Mouse (Mus musculus) heart, postnatal 25 days (tissue): ENCODE measurements around the gene Smpd3. TPM values are rescaled to one million over a fixed set of nuclear protein-coding genes. Genes with fewer than 3 reads are reported as not detected.
A peak's percentile ranks its signal among the peaks of the same experiment; 100 is the strongest.

Experiments
- DNase-seq: peaks from one replicate; pipeline ENCODE4 v3.0.0; 2022; ENCODE audit warnings: low spot score
- intact Hi-C: fragments of 180-260 bp; cut with DNase I; formaldehyde crosslinking; loops from one replicate; pipeline ENCODE4 v1.15.1; 2025
- total RNA-seq, 2 experiments: library from RNA; stranded (reverse); gene quantifications; 2 replicates each; pipeline ENCODE4 v1.2.3; 2021

The Smpd3 gene
- total RNA-seq, 2 experiments from 2014 or later: 3.6 to 4.9 TPM

DNA sequence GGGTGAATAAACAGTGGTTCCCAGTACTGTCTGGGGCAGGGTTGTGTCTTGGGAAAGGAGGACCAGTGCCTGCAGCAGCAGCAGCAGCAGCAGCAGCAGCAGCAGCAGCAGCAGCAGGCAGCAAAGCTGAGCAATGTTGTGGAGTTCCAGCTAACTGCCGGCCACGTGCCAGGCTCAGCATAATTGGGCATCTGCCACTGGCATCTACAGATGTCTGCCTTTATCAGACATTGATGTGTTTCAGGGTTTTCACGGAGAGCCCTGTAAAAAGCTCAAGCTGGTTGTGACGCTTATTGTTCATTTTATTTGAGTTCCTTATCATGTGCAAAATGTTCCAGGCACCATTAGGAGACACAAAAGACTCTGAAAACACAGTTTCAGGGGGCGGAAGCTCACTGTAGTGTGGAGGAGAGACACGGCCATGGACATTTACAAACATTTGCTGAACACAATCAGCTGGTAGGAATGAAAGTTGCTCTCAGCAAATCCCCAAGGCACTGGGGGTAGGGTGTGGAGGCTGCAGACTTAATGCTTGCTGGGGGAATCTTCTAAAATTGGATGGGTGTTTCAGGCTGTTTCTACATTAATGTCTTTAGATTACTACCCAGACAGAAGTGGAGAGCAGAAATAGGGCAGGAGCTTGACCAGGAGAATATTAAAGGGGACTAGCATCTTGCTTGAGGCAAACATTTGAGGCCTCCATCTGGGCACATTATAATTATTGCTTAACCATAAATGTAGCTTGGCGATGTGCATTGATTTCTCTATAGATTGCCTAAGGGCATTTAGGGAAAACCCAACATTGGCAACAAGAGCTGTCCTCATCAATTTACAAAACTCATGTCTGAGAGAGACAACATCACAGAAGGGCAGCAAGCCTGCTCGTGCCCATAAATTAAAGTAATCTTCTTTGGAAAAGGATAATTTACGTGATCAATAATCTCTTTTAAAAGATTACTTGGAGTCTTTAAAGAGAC lies 36.8 kb downstream of the Smpd3 start:
- no peak for DNase-seq
- intact Hi-C loops: no loop called here

DNA sequence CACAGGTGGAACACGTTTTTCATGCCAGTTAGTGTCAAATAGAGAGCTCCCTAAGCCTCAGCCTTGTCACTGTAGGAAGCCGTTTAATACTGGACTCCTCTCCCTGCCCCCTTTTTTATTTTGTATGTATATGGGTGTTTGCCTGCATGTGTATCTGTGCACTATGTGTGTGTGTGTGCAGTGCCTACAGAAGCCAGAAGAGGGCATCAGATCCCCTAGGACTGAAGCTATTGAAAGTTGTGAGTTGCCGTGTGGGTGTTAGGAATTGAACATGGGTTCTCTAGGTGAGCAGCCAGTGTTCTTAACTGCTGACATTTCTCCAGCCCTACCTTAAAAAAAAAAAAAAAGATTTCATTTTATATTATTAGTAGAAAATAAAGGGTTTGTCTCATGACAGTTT lies 38.1 kb downstream of the Smpd3 start:
- intact Hi-C loops: no loop called here
- DNase-seq: no peak

DNA sequence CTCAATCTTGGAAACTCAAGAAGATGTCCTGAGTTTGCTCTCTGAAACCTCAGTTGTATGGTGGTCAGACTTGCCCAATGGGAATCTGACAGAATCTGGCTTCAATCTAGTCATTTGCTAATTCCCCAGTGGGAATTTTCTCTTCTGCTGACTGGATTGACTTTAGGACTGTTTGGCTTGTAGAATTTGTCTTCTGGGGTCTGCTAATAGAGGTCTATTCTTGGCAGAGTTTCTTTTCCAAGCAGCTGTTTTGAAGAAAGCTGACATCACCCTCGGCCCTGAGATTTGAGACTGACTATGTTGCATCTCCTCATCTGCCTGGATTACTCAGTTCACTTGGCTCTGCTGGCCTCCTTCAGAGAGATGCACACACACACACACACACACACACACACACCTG lies 38.9 kb downstream of the Smpd3 start:
- no peak for DNase-seq
- intact Hi-C loops: no loop called here

DNA sequence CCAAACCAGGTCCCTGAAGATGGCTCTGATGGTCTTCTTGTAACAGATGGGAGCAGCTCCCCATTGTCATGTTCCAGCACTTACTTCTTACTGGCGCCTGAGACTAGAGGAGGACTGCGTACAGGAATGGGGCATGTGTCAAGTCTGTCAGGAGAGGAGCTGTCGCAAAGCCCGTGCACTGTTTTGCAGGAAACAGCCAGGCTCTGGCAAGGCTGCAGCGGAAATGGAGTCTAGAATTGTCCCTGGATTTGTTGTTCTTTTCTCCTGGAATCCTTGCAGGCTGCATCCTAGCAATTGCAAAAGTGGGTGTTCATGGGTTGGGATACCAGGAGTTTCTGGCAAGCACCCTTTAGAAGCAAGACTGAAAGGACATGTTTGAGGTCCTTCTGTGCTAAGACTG lies 39.5 kb downstream of the Smpd3 start:
- peak; percentile 61 for DNase-seq
- intact Hi-C loops: no loop called here

DNA sequence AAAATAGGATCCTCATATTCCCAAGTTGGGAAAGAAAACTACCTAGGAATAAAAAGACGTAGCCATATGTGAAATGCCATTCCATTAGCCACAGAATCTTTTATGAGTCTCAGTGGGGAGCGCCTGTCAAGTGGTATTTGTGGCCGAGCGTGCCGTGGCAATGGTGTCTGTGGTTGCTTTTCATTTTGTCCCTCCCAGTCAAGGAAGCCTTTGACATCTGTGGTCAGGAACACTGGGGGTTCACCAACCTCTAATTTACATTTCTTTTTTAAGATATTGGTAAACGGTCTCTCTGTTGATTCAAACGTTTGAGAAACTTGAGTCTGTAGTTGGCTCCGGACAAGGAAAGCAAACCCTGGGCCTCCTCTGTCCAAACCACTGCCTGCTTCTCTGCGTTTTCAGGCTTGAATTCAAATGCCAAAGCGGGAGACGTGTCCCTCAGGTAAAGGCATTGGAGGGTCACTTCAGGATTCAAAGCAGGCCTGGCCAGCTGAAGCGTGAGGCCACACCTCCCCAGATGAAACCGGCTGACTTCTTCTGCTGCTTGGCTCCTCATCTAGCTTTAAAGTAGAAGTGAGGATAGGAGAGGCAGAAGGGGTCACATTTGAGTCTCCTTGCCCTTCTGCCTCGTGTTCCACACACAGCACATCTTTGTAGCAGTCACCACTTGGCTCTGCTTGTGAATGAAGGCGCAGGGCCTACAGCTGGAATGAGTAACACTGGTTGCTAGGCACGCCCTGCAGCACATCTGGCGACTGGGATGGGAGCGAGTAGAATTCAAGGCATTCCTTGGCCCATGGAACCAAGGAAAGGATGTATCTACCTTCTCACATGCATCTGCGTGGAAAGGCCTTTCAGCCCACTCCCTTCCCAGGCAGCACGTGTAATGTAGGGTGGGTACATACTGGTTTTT lies 45.0 kb downstream of the Smpd3 start:
- intact Hi-C loops: no loop called here
- DNase-seq: no peak

DNA sequence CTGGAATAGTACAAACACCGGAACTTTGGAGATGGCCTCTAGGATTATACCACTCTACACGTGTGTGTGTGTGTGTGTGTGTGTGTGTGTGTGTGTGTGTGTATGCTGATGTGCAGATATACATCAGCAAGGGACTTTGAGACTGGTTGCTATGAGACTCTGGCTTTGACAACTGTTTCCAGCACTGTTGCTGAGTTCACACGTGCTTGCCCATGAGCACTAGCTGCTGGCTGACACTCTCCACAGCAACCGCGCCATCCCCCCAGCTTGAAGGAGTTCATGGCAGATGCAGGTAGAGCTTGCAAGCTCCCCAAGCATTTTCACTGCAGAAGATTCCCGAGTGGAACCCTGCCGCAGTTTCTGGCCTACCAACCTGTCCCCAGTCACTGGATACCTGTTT lies 48.3 kb downstream of the Smpd3 start:
- DNase-seq: no peak
- intact Hi-C loops: no loop called here

DNA sequence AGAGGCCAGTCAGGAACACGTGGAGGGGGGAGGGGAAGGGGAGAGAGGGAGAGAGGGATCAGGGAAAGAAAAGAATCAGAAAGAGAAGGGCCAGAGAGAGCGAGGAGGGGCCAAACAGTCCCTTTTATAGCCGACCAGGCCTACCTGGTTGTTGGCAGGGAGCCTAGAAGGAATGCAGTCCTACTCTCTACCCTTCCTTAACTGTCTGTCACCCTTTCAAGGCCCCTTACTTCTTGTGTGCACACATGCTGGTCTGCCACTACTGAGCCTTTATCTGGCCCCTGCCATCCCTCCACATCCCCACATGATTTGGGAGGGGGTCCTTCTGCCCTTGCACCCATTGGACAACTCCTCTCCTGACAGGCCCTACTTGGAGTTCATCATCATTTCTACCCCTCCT lies 49.1 kb downstream of the Smpd3 start:
- intact Hi-C loops: no loop called here
- DNase-seq: no peak

DNA sequence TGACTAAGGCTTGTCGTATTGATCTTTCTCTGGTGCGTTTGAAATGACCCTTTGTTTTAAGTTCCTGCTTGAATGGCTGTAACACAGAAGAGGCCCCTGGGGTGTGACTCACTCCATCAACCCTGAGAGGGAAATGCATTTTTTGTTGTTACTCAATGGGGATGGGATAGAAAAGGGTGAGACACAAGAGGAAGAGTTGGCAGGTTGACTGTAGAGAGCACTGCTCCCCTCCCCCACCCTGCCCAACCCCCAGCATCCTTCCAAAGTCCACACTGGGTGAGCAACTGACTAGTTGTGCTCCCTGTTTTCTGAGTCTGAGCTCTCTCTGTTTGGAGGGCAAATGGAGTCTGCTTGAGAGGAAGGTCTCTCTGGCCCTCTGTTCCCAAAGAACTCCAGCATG lies 50.3 kb downstream of the Smpd3 start:
- DNase-seq: no peak
- intact Hi-C loops: no loop called here

DNA sequence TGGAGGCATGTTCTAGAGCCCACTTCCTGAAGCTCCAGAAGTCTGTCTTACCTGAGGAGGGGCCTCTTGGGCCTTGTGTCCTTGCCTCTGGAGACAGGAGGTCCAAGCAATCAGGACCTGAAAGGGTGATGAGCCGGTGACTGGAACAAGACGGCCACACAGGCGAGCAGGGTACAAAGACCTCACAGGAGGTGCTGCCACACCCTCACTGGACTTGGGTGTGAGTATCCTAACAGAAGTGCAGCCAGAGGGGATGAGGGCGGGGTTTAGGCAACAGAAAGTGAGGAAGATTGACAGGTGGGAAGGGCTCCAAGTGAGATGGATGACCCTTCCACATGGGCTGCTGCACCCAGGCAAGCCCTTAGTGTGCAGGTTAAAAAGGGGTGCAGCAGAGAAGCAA lies 56.9 kb downstream of the Smpd3 start:
- DNase-seq: no peak
- intact Hi-C loops: no loop called here

DNA sequence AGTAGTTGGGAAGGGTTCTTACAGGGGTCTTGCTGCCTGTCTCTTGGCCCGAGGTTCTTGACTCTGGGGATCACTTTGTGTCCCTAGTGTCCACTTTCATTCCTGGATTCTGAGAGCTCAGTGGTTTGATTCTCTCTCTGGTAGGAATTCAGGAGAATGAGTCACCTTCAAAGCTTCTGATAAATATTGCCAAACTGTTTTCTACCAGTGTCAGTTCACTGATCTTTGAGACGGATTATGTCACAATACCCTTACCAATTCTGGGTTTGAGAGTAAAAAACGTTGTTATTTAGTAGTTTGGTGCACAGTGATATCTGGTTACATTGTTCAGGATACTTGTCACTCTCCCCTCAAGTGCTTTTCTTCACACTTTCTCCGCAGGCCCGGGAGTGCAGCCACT lies 57.6 kb downstream of the Smpd3 start:
- intact Hi-C loops: no loop called here
- DNase-seq: no peak

DNA sequence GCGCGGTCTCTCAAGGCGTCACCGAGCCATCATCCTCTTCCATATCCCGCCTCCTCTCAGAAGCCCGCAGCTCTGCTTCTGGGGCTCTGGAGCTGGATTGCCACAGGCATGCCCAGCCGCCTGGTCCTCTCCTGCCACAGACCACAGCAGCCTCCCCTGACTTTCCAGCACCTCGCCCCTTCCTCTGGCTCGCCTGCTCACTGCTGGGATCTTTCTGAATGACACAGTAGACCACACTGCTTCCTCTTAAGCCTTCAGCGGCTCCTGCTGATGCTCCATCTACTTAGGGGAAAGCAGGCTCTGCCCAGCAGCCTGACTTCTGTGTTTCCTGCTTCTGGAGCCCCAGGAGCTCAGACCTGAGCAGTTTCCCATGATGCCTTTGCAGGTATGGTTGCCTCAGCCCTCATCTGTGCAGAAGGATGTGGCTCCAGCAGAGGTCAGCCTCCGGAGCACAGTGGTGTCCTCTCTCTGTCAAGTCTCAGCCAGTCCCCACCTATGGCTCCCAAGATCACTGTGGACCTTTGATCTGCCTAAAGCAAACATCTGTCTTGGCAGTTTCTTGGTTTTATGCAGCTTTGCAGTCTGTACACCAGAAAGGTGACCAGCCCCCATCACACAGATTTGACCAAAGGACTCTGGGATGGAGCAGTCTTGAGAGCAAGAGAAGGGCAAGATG lies 59.3 kb downstream of the Smpd3 start:
- intact Hi-C loops: no loop called here
- DNase-seq: no peak

DNA sequence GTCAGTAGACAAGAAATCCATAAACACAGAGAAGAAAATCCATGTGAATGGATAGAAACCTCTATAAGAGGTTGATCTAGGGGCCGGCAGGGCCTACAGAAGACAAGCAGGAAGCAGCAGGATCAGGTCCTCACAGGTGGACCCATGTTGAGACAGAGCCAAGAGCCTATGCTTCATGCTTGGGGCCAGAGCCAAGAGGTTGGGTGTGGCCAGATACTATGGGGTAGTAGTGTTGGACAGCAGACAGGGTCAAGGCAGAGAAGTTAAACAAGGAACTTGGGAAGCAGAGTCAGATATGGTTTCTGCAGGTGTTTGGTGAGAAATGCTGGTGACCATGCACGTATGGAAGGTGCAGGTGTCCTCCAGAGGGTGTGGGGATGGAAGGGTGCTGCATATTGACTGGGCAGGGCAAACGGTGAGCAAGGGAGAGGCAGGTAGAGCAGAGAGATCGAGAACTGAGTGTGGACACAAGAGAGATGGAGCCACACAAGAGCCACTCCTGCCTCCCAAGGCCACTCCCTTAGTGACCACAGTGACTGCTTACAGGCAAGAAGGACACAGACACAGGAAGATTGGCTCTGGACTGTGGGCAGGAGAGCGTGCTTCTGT lies 61.0 kb downstream of the Smpd3 start:
- no peak for DNase-seq
- intact Hi-C loops: no loop called here

DNA sequence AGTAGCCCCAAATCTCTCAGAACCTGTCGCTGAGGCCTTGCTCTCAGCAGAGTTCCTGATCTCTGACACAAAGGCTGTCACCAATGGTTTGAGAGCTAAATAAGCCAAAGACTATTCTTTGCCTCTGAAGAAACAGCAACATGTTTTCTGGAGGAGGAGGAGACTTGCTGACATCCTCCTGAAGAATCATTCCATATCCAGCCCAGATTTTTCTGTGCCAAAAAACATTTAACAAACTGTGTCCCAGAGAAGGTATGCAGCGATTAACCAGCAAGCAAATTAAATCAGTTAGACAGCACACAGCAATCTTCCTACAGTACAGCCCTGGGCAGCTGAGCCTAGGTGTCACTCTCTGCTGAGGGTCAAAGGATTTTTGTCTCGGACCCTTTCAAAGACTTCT lies 64.3 kb downstream of the Smpd3 start:
- no peak for DNase-seq

DNA sequence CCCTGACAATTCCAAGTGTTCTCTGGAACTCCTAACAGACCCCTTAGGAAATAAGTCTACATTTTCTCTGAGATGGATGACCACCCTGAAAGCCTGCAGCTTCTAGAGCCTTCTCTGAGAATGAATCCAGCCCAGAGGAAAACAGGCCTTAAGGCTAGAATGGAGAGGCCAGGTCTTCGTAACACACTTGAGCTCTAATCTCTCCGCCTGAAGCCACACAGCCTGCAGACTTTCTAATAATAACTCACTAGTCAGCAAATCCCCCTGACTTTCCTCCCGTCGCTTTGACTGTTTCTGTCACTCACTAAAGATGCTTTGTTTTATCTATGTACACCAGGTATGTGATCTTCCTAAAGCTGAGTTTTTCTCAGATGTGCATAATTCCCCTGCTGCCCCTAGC lies 66.4 kb downstream of the Smpd3 start:
- intact Hi-C loops: no loop called here
- DNase-seq: no peak

More for the DNA sequence above, 64.3 kb downstream of the Smpd3 start:
- intact Hi-C loops: no loop called here

DNA sequence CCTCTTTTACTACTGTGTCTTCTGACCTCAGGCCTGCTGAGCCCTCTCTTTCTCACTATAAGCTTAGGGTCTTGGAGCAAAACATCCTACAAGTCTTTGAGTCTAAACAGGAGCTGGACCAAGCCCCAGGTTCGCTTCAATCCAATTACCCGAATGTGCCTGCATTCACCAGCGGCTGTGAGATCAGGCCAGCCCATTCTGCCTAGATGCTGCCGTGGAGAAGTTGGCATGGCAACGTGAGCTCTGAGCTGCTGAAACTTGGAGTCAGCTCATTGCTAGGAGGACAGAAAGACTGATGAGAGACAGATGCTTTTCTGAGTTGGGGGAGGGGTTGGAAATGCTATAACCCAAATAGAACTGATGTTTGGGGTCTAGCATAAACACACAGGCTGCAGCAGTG lies 67.0 kb downstream of the Smpd3 start:
- DNase-seq: no peak
- intact Hi-C loops: no loop called here

DNA sequence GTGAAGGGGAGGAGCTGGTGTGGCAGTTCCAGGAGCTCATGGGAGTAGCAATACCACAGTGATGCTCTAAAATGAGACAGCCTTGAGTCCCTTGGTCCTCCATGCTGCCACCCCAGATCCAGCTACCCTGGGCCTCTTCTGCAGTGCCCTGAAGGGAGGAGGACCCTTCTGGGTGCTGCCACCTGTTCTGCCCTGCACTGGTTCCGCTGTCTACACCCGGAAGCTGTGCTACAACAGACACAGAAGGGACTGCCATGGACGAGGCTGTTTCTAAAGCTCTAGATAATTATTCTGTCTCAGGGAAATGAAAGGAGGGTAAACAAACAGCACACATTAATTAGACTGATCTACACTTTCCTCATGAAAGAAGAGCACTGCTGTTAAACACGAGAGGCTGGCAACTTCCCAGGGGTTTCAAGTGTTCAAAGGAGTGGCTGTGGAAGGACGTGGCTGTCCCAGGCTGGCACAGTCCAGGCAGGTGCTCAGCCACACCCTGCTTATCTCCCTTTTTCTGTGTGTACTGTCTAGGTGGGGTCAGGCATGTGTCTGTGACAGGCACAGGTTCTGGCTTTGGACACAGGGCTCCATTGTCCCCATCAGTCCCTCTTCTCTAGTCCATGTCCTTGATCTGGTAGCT lies 69.0 kb downstream of the Smpd3 start:
- intact Hi-C loops: no loop called here
- DNase-seq: no peak

DNA sequence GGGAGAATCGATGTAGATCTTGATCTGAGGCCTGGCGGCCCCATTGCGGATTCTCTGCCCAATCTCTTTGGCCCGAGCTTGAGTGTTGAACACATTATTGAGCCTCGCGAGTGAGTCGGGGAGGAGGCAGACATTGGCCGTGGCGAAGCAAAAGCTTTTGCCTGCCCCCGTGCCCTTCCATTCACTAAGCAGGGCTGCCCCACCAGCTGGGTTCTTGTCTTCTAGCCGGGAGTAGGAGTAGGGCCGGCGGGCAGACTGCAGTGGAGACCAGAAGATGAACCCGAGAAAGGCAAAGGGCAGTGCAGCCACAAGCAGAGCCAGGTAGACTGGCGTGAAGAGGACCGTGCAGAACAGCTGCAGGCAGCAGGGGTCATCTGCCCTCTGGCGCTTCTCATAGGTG lies 72.4 kb downstream of the Smpd3 start:
- intact Hi-C loops: no loop called here
- no peak for DNase-seq

DNA sequence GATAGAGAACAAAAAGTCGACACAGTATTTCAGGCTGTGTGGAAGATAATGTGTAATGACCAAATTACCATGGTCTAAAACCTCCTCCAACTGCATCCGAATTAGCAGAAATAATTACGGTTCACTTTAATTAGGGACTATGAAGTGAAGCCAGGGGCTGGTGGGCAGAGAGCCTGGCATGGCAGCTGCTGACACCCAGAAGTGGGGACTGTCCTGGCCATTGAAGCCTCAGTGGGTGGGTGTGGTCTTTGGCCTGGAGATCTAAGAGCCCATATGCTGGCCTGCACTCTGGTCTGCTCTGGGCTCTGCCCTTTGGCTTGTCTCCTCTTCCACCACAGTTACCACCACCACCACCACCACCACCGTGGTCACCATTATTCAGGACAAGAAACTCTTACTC lies 73.9 kb downstream of the Smpd3 start:
- intact Hi-C loops: no loop called here

DNA sequence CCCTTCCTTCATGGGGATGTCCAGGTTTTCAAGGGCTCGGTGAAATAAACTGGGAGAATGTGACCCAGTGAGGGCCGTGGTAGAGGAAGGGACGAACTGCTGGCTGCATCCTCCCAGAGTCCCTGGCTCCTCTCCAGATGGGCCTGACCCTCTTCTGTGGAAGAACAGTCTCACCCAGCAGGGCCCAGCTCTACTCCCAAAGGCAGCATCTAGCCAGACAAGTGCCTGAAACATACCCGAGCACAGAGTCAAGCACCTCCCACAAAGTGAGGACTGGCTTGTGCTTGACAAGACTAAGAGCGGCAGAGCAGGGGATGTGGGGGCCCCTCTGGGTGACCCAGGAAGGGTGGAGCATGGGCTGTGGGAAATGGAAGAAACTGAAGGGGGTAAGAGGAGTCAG lies 75.4 kb downstream of the Smpd3 start:
- intact Hi-C loops: no loop called here
- no peak for DNase-seq

More for the DNA sequence above, 73.9 kb downstream of the Smpd3 start:
- DNase-seq: no peak

DNA sequence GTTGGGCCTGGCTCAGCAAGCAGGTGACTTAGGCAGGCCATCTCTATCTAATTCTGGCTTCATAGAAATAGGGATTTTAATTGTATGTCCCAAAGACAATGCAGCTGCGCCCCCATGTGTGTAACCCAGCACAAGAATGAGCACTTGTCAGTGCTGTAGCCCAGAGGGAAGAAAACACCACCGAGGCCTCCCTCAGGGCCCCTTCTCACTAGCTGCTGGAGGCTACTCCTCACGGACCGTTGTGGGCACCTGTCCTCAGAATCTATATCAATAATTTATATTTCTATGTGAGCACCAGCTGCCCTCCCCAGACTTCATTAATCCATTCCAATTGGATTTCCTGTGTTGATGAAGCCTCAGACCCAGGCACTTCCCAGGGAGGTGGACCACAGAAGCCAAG lies 76.9 kb downstream of the Smpd3 start:
- DNase-seq: no peak
- intact Hi-C loops: no loop called here
